Mouse (Mus musculus): Measurements from ENCODE around the gene Gm44805.

DNA sequence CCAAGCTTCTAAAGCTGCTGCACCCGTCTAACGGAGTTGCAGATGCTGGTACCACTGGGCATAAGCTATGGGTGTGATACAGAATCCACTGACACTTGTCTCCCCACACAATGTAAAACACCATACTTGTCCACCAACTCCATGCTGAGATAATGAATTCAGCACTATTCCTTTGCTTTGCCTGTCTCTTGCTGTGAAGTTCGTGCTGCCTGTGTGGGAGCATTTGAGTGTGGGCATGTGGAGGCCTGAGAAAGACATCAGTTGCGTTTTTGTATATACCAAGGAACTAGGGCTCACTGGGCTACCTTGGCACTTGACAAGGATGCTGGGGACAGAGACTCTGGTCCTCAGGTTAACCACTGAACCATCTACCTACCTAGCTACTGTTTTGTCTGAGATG, 40.0 kb downstream of the Gm44805 start:
- no peak for TF ChIP-seq CTCF (IDR thresholded peaks at IDR 0.05; ENCODE audit: borderline replicate concordance, extremely low read depth, insufficient read depth, insufficient read length)
- TF ChIP-seq POLR2A (IDR thresholded peaks at IDR 0.05; ENCODE audit: borderline replicate concordance, extremely low read depth, insufficient read depth, insufficient read length, poor library complexity, severe bottlenecking), result no peak
